Mouse (Mus musculus): ENCODE results near the gene Yif1a.

Gene Yif1a

GRCm38 (mm10) chr19:5124055-5124614 lies 35.8 kb downstream of the Yif1a start:
- DNase-seq, result no peak

DNA sequence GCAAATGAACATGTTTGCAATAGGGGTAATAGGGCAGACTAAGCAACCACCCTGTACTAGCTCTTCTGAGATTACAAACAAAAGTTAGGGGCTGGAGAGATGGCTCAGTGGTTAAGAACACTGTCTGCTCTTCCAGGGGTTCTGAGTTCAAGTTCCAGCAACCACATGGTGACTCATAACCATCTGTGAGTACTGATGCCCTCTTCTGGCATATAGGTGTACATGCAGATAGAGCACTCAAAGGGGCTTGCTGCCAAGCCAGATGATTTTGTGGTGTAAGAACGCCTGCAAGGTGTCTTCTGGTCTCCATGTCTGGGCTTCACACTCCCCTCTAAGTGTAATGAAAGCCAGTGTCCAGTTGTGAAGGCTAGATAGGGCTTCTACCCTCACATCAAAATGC lies 41.4 kb downstream of the Yif1a start:
- peak; percentile 14 for DNase-seq

DNA sequence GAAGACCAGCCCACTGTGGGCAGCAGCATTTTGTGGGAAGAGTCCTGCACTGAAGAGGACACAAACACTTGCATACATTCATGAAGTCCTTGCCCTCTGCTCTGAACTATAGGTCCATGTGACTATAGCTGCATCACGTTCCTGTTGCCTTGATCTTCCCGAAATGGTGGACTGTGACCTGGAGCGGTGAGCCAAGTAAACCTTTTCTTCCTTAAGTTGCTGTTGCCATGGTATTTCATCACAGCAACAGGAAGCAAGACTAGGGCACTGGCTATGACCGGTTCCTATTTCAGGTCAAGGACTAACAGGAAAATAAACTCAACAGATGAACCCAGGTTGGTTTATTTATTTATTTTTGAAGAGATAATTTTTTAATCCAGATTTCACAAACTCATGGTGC lies 42.9 kb downstream of the Yif1a start:
- DNase-seq, result no peak

- peak; percentile 85 for DNase-seq
Observed at GRCm38 (mm10) chr19:5139640-5140039, 51.3 kb downstream of the Yif1a start.

All from lung, postnatal 36 days (tissue).